Mouse (Mus musculus) liver, embryonic 14.5 days (tissue): ENCODE results near the gene Hmgcs2.

Experiments
- CTCF ChIP-seq: IDR thresholded peaks from 2 replicates; pipeline ENCODE4 v1.5.1; 2016; ENCODE audit warnings: antibody characterized with exemption, low read depth, control low read depth
- EP300 ChIP-seq: IDR thresholded peaks from 2 replicates; pipeline ENCODE4 v1.6.1; 2016; ENCODE audit warnings: antibody characterized with exemption, low read depth

DNA sequence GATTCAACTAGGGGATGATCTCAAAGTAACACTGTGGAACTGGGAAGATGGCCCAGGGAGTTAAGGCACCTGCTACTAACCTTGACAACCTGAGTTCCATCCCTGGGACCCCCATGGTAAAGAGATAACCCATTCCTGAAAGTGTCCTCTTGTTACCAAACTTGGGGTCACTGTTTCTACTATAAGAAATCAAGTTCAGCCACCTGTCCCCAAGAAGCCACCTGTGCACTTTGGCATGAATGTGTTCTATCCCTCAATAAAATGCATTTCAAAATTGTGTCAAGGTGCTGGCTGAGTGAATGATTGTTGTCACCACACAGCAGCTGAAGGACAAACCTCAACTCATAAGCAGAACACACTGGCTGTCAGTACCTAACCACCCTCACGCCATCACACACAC lies 30.2 kb downstream of the Hmgcs2 start:
- TF ChIP-seq CTCF (no peak), EP300 (no peak)
